Comparison of ENCODE assay signal across 12 mouse cellular contexts in genomic region chr3:40169590-40169989, GRCm38 (mm10).
"Had no signal": no experiment of that assay in that cellular context is flagged by ENCODE, and none has a peak within 500 bp of the region (broad histone marks: within the 10 kb centered on the region; RNA-seq: fewer than 3 reads in every experiment).

No protein-coding gene starts in this region.

- DNase-seq: lung, adult 2 months; lung, postnatal 14 days; lung, postnatal 36 days; midbrain, embryonic 14.5 days; retina, postnatal 1 day; right cerebral cortex, adult 18-20 months; right cerebral cortex, postnatal 25 days; thymus, adult 2 months; thymus, postnatal 25 days; thymus, postnatal 4 days had no signal

- ATAC-seq: lung, postnatal 0 days; midbrain, embryonic 16.5 days had no signal
